Mouse (Mus musculus): ENCODE measurements around the gene Cfap43. TPM values are rescaled to one million over a fixed set of nuclear protein-coding genes. Genes with fewer than 3 reads are reported as not detected.

Cfap43 gene
- polyA plus RNA-seq, 1 experiment from 2014 or later = 0.03 TPM

DNA sequence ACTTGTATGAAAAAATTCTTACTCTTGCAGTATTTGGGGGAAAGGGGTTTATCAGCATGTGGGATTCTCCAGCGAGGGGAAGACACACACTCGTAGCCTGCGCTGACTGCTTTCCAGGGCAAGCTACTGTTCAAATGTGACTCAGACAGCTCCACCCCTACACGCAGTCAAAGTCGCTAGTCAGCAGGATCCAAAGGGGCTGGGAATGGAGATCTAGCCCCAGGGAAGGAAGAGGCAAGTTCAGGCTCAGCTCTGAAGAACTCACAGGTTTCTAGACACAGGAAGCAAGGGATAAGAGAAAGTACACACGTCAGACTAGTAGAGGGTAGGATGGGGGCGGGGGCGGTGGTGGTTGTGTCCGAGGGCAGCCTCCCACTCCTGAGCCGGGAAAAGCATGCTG, 18.5 kb downstream of the Cfap43 start:
- H3K27me3 ChIP-seq = no peaks in the 10 kb centered on the region
- no peak overlapping the region for H3K27ac ChIP-seq
- no peak overlapping the region for H3K4me2 ChIP-seq
- peaks cover 25% of the 10 kb centered on the region for H3K36me3 ChIP-seq
- WGBS (ENCODE audit: insufficient replicate concordance) = 77% methylated on average over 10 of the region's 10 CpGs
- no peak overlapping the region for H3K9ac ChIP-seq
- H3K4me3 ChIP-seq (replicated peaks) = no peak overlapping the region
- peaks cover 71% of the 10 kb centered on the region for H3K4me1 ChIP-seq (replicated peaks)
- H3K9me3 ChIP-seq (replicated peaks) = no peaks in the 10 kb centered on the region
- ATAC-seq (ENCODE audit: low read depth) (no peak), DNase-seq (no peak)

DNA sequence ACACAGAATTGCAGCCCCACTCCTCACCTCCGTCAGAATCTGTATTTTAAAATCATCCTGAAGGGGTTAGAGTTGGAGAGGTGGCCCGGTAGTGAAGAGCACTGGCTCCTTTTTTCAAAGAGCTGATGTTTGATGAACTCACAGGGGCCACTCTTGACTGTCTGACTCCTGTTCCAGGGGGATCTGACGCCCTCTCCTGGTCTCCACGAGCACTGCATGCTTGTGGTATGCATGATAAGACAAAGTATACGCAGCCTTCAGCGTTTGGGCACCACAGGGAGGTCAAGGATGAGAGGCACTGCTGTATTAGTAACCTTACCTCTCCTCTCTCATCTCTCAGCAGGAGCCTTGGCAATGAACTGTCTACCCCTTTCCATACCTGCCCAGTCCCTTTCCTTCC, 19.1 kb downstream of the Cfap43 start:
- H3K9ac ChIP-seq = no peak overlapping the region
- DNase-seq (peak; percentile 35), ATAC-seq (ENCODE audit: low read depth) (no peak)
- H3K36me3 ChIP-seq = peaks cover 31% of the 10 kb centered on the region
- no peaks in the 10 kb centered on the region for H3K27me3 ChIP-seq
- peaks cover 65% of the 10 kb centered on the region for H3K4me1 ChIP-seq (replicated peaks)
- no peaks in the 10 kb centered on the region for H3K9me3 ChIP-seq (replicated peaks)
- no peak overlapping the region for H3K4me2 ChIP-seq
- H3K27ac ChIP-seq = no peak overlapping the region
- 45% methylated on average over 6 of the region's 6 CpGs for WGBS (ENCODE audit: insufficient replicate concordance)
- no peak overlapping the region for H3K4me3 ChIP-seq (replicated peaks)

DNA sequence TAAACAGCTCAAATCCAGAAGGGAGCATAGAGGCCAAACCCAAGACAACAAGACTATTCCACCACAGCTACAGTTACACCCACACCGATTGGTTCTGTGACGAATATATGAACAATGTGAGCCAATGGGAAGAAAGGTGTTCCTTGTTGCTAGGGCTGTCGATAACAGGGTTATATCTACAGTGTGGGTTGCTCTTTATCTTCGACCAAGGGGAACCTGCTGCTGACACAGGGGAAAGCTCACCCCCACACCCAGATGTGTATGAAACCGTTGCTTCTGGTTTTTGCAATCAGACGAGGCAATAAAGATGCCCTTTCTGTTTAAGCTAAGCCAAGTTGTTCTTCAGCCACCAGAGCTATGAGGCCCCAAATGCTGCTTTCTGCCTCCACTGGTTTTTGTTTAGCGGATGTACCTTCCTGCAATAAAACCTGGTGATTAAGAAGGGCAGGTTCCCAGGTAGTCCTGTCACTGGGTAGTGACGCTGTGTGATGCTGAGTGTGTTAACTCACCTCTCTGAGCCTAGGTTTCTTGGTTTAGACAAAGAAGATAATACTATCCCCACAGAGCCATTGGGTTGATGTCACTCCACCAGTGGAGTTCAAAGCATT, 20.5 kb downstream of the Cfap43 start:
- H3K27me3 ChIP-seq = no peaks in the 10 kb centered on the region
- H3K27ac ChIP-seq = peak overlapping the region; percentile 77
- peak overlapping the region; percentile 43 for H3K4me2 ChIP-seq
- DNase-seq (peak; percentile 50), ATAC-seq (ENCODE audit: low read depth) (peak; percentile 92)
- H3K9ac ChIP-seq = no peak overlapping the region
- WGBS (ENCODE audit: insufficient replicate concordance) = 33% methylated on average over 8 of the region's 8 CpGs
- H3K9me3 ChIP-seq (replicated peaks) = no peaks in the 10 kb centered on the region
- peaks cover 37% of the 10 kb centered on the region for H3K36me3 ChIP-seq
- H3K4me3 ChIP-seq (replicated peaks) = no peak overlapping the region
- peaks cover 65% of the 10 kb centered on the region for H3K4me1 ChIP-seq (replicated peaks)

DNA sequence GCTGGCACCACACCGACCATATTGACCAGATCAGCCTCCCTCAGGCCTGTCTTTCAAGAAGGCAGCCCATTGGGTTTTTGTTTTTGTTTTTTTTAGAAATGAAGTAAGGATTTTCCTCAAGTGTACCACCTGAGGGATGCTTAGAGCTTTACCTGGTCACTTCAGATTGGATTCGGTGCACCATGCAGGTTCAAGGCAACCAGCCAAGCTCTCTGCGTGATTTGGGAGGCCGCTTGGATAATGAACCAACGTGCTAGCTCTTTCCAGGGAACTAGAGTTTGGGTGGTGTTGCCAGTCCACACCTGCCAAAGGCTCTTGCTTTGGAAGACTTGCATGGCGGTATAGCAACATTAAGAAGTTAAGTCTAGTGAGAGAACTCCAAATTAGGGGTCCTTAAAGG, 26.0 kb downstream of the Cfap43 start:
- H3K4me3 ChIP-seq (replicated peaks) = no peak overlapping the region
- no peaks in the 10 kb centered on the region for H3K9me3 ChIP-seq (replicated peaks)
- ATAC-seq (ENCODE audit: low read depth) = no peak
- peaks cover 37% of the 10 kb centered on the region for H3K36me3 ChIP-seq
- no peak for DNase-seq
- peaks cover 11% of the 10 kb centered on the region for H3K4me1 ChIP-seq (replicated peaks)
- 82% methylated on average over 6 of the region's 6 CpGs for WGBS (ENCODE audit: insufficient replicate concordance)
- H3K9ac ChIP-seq = no peak overlapping the region
- no peaks in the 10 kb centered on the region for H3K27me3 ChIP-seq
- H3K4me2 ChIP-seq = no peak overlapping the region
- H3K27ac ChIP-seq = no peak overlapping the region

DNA sequence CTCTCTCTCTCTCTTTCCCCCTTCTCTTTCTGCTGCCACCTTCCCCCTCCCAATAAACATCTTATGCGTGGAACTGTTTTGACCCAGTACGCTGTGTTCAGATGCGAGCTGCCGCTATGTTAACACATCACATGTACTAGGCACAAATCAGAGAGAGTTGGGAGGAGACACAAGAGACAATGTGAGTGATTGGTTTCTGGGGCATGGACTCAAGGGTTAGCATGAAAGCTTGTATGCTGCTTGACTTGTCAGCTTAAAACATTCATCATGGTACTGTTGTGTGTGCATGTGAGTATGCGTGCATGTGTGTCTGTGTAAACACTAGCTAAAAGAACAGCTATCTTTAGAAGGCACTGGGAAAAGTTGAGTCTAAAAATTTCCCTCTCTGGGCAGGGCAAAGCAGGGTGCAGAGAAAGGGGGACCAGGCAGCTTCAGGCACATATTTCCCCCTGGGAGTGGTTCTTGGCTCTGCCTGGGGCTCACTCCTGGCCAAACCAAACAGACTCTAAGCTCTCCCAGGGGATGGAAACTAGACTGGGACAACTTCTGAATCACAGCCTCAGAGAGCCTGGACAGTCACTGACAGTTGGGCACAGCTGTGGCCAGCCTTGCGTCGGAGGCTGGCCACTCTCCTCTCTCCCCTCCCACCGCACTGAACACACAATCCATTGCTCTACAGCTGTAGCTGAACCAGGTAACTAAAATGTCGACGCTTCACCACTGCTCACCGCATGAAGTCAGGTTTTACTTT, 27.4 kb downstream of the Cfap43 start:
- Histone ChIP-seq H3K36me3 (peaks cover 23% of the 10 kb centered on the region), H3K4me2 (no peak overlapping the region), H3K4me3 (replicated peaks) (no peak overlapping the region), H3K4me1 (replicated peaks) (no peaks in the 10 kb centered on the region), H3K9ac (no peak overlapping the region), H3K9me3 (replicated peaks) (no peaks in the 10 kb centered on the region), H3K27ac (no peak overlapping the region), H3K27me3 (no peaks in the 10 kb centered on the region)
- ATAC-seq (ENCODE audit: low read depth) (no peak), DNase-seq (no peak)
- WGBS (ENCODE audit: insufficient replicate concordance) = 72% methylated on average over 11 of the region's 11 CpGs

DNA sequence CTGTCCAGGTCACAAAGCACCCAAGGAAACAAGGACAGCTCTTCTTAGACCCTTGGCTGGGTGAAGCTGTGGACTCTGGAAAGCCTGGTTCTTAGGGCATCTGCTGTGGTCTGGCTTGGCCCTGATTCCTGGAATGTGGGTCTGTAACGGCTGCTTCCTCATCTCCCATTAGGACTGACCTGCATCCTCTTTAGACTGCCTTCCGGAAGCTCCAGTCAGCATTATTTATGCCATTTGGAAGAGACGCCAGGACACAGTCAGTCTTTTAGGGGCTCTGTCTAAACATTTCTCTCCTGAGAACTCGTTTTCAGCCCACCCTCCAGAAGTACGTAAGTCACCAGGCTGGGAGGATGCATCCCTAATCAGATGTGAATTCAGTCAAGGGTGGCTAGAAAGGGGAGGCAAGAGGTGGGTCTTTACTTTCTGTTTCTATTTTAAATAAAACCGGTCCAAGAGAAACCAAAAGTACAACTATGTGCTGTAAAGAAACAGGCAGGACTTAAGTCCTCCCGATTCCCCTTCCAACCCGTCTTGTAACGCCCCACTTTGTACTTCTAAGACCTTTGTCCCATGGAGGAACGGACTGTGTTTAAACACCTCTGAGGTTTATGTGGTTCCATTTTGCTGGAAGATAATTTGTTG, 28.5 kb downstream of the Cfap43 start:
- no peaks in the 10 kb centered on the region for H3K4me1 ChIP-seq (replicated peaks)
- H3K36me3 ChIP-seq = peaks cover 12% of the 10 kb centered on the region
- H3K9ac ChIP-seq = no peak overlapping the region
- H3K27me3 ChIP-seq = no peaks in the 10 kb centered on the region
- peak overlapping the region; percentile 34; the same call in 1 of the 2 replicates for H3K27ac ChIP-seq
- H3K4me2 ChIP-seq = peak overlapping the region; percentile 6; the same call in 1 of the 2 replicates
- no peak overlapping the region for H3K4me3 ChIP-seq (replicated peaks)
- ATAC-seq (ENCODE audit: low read depth) = no peak
- H3K9me3 ChIP-seq (replicated peaks) = no peaks in the 10 kb centered on the region
- DNase-seq = no peak
- WGBS (ENCODE audit: insufficient replicate concordance) = 39% methylated on average over 10 of the region's 10 CpGs

DNA sequence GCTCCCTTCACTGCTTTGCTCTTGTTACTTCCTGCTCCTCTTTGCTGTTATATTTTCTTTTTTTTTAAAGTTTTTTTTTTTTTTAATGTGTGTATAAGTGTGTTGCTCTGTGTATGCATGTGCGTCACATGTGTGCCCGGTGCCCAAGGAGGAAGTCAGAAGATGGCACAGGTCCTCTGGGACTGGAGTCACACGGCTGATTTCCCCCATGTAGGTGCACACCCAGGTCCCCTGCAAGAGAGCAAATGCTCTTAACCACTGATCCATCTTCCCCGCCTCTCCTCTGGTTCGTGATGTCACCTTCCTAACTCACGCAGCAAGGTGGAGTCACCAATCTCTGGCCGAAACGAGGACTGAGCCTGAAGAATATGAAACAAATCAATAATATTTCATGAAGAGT, 31.1 kb downstream of the Cfap43 start:
- H3K27me3 ChIP-seq = no peaks in the 10 kb centered on the region
- H3K4me1 ChIP-seq (replicated peaks) = no peaks in the 10 kb centered on the region
- no peaks in the 10 kb centered on the region for H3K36me3 ChIP-seq
- H3K4me2 ChIP-seq = no peak overlapping the region
- no peak overlapping the region for H3K9ac ChIP-seq
- H3K27ac ChIP-seq = no peak overlapping the region
- ATAC-seq (ENCODE audit: low read depth) = no peak
- DNase-seq = no peak
- 77% methylated on average over 8 of the region's 8 CpGs for WGBS (ENCODE audit: insufficient replicate concordance)
- H3K4me3 ChIP-seq (replicated peaks) = no peak overlapping the region
- no peaks in the 10 kb centered on the region for H3K9me3 ChIP-seq (replicated peaks)

DNA sequence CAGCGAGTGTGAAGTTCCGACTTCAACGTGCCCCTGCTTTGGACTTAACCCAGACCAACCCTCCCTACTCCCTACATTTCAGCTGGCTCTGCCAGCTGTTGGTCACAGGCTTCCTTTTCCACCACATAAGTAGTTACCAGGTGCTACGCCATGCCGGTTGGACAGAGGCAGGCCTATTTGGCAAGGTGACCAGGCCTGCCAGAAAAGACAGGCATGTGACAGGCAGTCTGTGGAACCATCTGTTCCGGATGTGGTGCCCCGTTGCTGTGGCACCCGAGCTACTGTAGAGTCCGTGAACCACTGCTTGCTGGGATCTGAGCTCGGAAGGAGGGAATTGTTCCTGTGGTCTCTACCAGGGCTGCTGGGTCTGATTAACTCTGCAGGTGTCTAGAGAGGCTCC, 31.7 kb downstream of the Cfap43 start:
- no peak for DNase-seq
- Histone ChIP-seq H3K27me3 (no peaks in the 10 kb centered on the region), H3K9me3 (replicated peaks) (no peaks in the 10 kb centered on the region), H3K27ac (no peak overlapping the region), H3K36me3 (no peaks in the 10 kb centered on the region), H3K4me3 (replicated peaks) (no peak overlapping the region), H3K9ac (no peak overlapping the region), H3K4me1 (replicated peaks) (no peaks in the 10 kb centered on the region), H3K4me2 (no peak overlapping the region)
- 68% methylated on average over 10 of the region's 10 CpGs for WGBS (ENCODE audit: insufficient replicate concordance)
- ATAC-seq (ENCODE audit: low read depth) = no peak

DNA sequence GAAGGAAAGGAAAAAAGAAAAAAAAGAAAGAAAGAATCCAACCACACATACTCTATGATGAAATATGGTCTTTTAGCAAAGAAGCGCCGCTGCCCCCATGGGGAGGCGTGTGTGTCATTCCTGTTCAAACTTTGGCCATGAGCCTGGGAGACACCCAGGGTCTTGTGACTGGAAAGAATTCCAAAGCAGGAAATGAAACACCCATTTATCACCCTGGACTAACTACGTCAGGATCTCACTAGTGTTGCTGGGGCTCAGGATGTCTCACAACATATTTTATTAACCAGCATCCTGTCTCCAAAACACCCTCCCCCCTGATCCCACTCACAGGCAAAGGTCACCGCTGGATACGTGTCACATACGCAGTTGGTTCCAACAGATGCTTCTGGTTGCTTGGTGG, 32.5 kb downstream of the Cfap43 start:
- DNase-seq = no peak
- no peak overlapping the region for H3K4me2 ChIP-seq
- no peaks in the 10 kb centered on the region for H3K4me1 ChIP-seq (replicated peaks)
- WGBS (ENCODE audit: insufficient replicate concordance) = 53% methylated on average over 7 of the region's 7 CpGs
- no peak overlapping the region for H3K9ac ChIP-seq
- no peak overlapping the region for H3K27ac ChIP-seq
- H3K36me3 ChIP-seq = no peaks in the 10 kb centered on the region
- H3K27me3 ChIP-seq = no peaks in the 10 kb centered on the region
- no peak overlapping the region for H3K4me3 ChIP-seq (replicated peaks)
- no peak for ATAC-seq (ENCODE audit: low read depth)
- H3K9me3 ChIP-seq (replicated peaks) = no peaks in the 10 kb centered on the region

DNA sequence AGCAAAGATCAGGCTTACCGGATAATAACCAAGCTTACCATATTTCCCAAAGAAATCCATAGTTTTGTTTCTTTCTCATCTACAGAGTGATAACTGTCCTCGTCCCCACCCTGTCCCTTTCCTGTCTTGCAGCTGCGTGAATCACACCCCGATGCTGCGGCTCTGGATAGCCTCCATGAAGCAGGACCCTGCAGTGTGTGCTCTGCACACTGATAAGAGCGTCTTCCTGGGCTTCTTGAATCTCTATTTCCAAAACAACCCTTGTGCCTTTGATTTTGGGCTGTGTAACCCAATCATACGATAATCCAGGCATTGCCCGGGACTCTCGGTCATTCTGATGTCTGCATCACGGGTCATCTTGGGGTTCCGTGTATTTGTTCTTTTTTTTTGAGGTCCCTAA, 33.2 kb downstream of the Cfap43 start:
- Histone ChIP-seq H3K9me3 (replicated peaks) (no peaks in the 10 kb centered on the region), H3K9ac (no peak overlapping the region), H3K4me3 (replicated peaks) (no peak overlapping the region), H3K4me1 (replicated peaks) (no peaks in the 10 kb centered on the region), H3K36me3 (no peaks in the 10 kb centered on the region), H3K27me3 (no peaks in the 10 kb centered on the region), H3K27ac (no peak overlapping the region), H3K4me2 (no peak overlapping the region)
- DNase-seq = no peak
- 53% methylated on average over 11 of the region's 11 CpGs for WGBS (ENCODE audit: insufficient replicate concordance)
- 0 out of 2 replicates have a peak, but pooled peaks have one; percentile 43 for ATAC-seq (ENCODE audit: low read depth)

DNA sequence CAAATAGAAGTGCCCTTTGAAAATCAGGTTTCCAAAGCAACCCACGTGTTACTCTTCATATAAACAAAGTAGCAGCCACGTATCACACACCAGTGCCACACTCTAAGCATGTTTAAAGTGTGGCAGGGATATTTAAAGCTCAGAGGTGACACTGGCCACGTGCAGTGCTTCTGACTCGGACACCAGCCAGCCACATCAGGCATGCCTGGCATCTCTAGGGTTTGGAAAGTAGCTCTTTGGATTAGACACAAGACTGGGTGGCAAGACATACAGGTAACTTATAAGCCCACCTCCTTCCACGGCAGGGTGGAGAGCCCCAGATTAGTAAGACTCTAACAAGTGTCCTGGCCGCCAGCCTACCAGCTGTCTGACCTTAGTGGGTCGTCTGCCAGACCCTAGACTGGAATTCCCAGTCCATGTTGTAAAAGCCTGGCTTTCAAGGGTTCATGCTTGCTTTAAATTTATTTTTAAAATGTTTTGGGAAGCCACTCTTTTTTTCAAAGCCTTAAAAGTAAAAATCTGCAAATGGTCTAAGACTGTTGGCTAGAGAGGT, 33.8 kb downstream of the Cfap43 start:
- peak overlapping the region; percentile 39; the same call in 1 of the 2 replicates for H3K27ac ChIP-seq
- no peak overlapping the region for H3K4me2 ChIP-seq
- H3K36me3 ChIP-seq = no peaks in the 10 kb centered on the region
- ATAC-seq (ENCODE audit: low read depth) (no peak), DNase-seq (no peak)
- H3K4me3 ChIP-seq (replicated peaks) = no peak overlapping the region
- 50% methylated on average over 7 of the region's 7 CpGs for WGBS (ENCODE audit: insufficient replicate concordance)
- no peaks in the 10 kb centered on the region for H3K4me1 ChIP-seq (replicated peaks)
- H3K9me3 ChIP-seq (replicated peaks) = no peaks in the 10 kb centered on the region
- no peaks in the 10 kb centered on the region for H3K27me3 ChIP-seq
- H3K9ac ChIP-seq = no peak overlapping the region

All from liver, embryonic 13.5 days (tissue).